Mouse (Mus musculus): ENCODE results near the gene Gm20532.
"Not testable (repeated sequence)": the region's sequence is repeated elsewhere in the genome, so short reads cannot be mapped to it uniquely, and the experiment has no call there.

The Gm20532 gene

DNA sequence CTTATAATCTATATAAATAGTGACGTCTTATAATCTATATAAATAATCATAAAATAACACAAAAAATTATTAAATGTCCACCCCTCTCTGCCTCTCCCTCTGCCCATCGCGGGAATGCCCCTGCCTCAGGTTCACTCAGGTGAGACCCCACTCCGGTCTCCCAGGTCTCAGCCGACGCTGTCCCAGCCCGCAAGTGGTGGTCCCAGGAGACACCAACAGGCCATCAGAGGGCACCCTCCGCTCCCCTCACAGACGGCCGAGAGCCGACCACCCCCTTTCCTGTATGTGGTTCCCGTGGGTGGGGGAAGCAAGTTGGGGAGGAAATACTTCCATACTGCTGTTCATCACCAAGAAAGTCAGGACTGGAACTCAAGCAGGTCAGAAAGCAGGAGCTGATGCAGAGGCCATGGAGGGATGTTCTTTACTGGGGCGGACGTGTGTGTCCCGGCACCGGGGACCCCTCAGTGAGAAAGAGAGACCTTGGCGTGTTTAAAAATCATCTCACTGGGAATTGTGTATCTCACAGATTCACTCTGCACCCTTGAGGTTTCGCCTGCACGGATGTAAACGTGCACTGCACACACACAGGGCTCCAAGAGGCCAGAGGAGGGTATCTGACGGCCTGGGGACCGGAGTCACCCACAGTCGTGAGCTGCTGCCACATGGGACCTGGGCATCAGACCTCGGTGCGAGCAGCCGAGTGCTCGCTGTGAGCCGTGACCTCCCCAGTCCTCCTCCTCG is 75.5 kb downstream of the Gm20532 start:
- no peak for DNase-seq

DNA sequence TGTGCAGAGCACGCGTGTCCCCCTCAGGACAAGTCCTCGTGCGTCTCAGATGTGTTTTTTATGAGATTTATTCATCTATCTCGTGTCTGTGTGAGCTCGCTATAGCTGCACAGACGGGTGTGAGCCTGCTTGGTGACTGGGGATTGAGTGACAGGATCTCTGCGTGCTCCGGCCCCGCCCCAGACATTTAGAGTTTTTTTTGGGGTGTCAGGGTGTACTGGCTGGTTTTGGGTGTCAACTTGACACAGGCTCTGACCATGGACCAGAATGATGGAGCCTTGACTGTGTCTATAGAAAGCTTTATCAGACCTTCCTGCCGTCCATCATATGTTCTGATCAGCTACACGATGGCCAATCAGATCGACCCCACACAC is 76.1 kb downstream of the Gm20532 start:
- no peak for DNase-seq

DNA sequence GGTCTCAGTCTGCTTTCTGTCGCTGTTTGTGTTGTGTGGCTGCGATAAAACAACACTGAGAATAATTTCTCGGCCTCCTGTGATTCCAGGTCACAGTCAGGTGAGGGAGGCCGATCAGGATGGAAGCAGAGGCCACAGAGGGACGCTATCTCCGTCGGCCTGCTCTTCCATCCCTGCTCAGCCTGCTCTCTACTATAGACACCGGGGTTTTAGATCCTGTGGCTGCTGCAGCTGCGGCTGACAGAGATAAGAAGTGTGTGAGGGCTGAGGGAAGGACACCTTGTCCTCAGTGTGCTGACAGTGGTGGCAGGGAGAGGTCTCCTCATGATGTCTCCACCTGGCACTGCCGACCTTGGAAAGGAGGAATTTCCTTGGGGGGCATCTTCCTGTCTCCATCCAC is 76.7 kb downstream of the Gm20532 start:
- DNase-seq: no peak

DNA sequence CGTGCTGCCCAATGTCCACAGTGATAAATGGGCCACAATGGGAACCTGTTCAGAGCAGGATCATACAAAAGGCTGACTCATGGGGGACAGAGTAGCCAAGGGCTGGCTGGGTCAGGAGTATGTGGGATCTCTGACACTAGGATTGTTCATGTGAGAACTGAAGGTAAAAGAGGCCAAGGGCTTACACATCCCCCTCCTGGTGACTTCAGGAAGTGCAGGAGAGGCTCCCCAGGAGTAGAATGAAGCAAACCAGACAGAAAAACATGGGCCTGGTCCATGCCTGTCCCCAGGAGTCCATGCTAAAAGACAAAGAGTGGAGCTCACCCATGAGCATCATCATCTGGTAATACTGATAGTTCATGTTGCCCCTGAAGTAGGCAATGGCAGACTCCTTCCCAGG is 77.1 kb downstream of the Gm20532 start:
- not testable (repeated sequence) for DNase-seq

DNA sequence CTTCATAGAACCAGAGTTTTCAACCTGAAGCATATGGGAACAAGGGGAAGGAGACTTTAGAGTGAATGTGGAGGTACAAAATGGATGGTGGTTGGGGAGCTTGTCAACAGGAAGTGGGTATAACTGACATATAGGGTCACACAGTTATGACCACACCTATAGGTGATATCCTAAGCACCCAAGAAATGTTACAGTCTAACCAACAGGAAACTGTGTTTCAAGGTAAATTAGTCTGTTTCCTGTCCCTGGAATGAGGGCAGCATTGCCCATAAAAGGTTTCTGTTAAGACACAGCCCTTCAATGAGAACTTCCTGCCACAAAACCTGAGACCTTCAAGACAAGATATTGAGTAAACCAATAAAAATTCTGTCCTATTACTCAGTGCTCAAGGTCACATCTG is 82.3 kb downstream of the Gm20532 start:
- no peak for DNase-seq

DNA sequence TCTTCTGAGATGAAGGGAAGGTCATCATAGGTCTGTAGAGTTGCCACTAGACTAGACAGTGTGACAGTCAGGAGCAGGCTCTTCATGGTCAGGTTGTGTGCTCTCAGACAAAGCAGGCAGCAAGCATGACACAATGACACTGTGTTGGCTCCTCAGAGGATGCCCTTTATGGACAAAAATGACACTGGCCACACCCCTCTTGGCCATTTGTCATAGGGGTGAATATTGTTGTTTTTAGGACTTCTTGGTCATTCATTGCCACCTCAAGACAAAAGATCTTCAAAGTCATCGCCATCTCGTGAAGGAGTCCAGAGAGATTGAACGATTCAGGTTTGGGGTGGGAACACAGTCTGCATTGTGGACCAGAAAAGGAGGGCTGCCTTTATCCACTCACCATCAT is 84.7 kb downstream of the Gm20532 start, which contains the start of gene Lcn4:
Gene Lcn4 (minus strand): TSS at position 101 of the 400 bp plus-strand sequence.
- no peak for DNase-seq
